Mouse (Mus musculus): ENCODE measurements around the gene Hoxb3. TPM values are rescaled to one million over a fixed set of nuclear protein-coding genes. Genes with fewer than 3 reads are reported as not detected.

Gene Hoxb3
- polyA plus RNA-seq, 1 experiment from 2014 or later: 13.9 TPM

- H3K36me3 ChIP-seq (ENCODE audit: control insufficient read depth, insufficient read depth, low read length): no peaks in the 10 kb centered on the region
- no peak overlapping the region for H3K4me3 ChIP-seq (ENCODE audit: low read depth, low read length)
- H3K9ac ChIP-seq (replicated peaks; ENCODE audit: low read depth, low read length): no peak overlapping the region
- no peak overlapping the region for H3K27ac ChIP-seq (ENCODE audit: low read depth, low read length)
- no peak for ATAC-seq (ENCODE audit: low read depth)
- no peak overlapping the region for H3K4me2 ChIP-seq (ENCODE audit: low read depth, low read length)
- H3K4me1 ChIP-seq (ENCODE audit: control insufficient read depth, insufficient read depth, low read length): no peaks in the 10 kb centered on the region
- no peaks in the 10 kb centered on the region for H3K27me3 ChIP-seq (ENCODE audit: control insufficient read depth, insufficient read depth, low read length)
- WGBS: 91% methylated on average over 2 of the region's 2 CpGs
- H3K9me3 ChIP-seq (ENCODE audit: control insufficient read depth, low read length): no peaks in the 10 kb centered on the region
Observed at GRCm38 (mm10) chr11:96387635-96388034, 64.5 kb downstream of the Hoxb3 start.

GRCm38 (mm10) chr11:96396772-96397626 is 73.9 kb downstream of the Hoxb3 start:
- no peak for ATAC-seq (ENCODE audit: low read depth)
- H3K36me3 ChIP-seq (ENCODE audit: control insufficient read depth, insufficient read depth, low read length): no peaks in the 10 kb centered on the region
- H3K4me1 ChIP-seq (ENCODE audit: control insufficient read depth, insufficient read depth, low read length): 0 out of 2 replicates have a peak, but pooled peaks cover 5% of the 10 kb centered on the region
- no peaks in the 10 kb centered on the region for H3K9me3 ChIP-seq (ENCODE audit: control insufficient read depth, low read length)
- no peak overlapping the region for H3K27ac ChIP-seq (ENCODE audit: low read depth, low read length)
- H3K4me2 ChIP-seq (ENCODE audit: low read depth, low read length): no peak overlapping the region
- 15% methylated on average over 15 of the region's 15 CpGs for WGBS
- H3K9ac ChIP-seq (replicated peaks; ENCODE audit: low read depth, low read length): no peak overlapping the region
- H3K4me3 ChIP-seq (ENCODE audit: low read depth, low read length): no peak overlapping the region
- H3K27me3 ChIP-seq (ENCODE audit: control insufficient read depth, insufficient read depth, low read length): no peaks in the 10 kb centered on the region

MicroRNAs within 50 kb of the gene (microRNA counts, 519-probe panel; counts per million panel counts)
- 6,549 counts per million, percentile 93 among the panel's probes with 10 or more counts for microRNA mmu-miR-10a

Small RNA genes lying within 50 kb of the gene (microRNA-seq; reads per million reads assigned to microRNA genes)
- gene Mir10a: 168,918 reads per million, percentile 100 among the genes with 10 or more reads in this experiment

Other genes starting within 250 kb of the Hoxb3 start
- 854 and 1,068 TPM in 2 replicates for gene Atp5g1, start 247.7 kb upstream of the Hoxb3 start, polyA plus RNA-seq (2014; fragmentation: Nextera tagmentation; extraction: Ambion mirVana)
- not detected in 2 replicates for gene Calcoco2, start 211.4 kb upstream of the Hoxb3 start, polyA plus RNA-seq (2014; fragmentation: Nextera tagmentation; extraction: Ambion mirVana)
- 0.27 TPM in 1 of 2 replicates, not detected in the other for gene Ttll6, start 189.5 kb upstream of the Hoxb3 start, polyA plus RNA-seq (2014; fragmentation: Nextera tagmentation; extraction: Ambion mirVana)
- gene Hoxb13, start 129.0 kb upstream of the Hoxb3 start, polyA plus RNA-seq (2014; fragmentation: Nextera tagmentation; extraction: Ambion mirVana): not detected in 2 replicates
- gene Hoxb9, start 51.9 kb upstream of the Hoxb3 start, polyA plus RNA-seq (2014; fragmentation: Nextera tagmentation; extraction: Ambion mirVana): 106 and 114 TPM in 2 replicates
- gene Hoxb8, start 41.4 kb upstream of the Hoxb3 start, polyA plus RNA-seq (2014; fragmentation: Nextera tagmentation; extraction: Ambion mirVana): 78.6 and 120 TPM in 2 replicates
- gene Hoxb7, start 36.7 kb upstream of the Hoxb3 start, polyA plus RNA-seq (2014; fragmentation: Nextera tagmentation; extraction: Ambion mirVana): 120 and 133 TPM in 2 replicates
- gene Hoxb6, start 30.9 kb upstream of the Hoxb3 start, polyA plus RNA-seq (2014; fragmentation: Nextera tagmentation; extraction: Ambion mirVana): 138 and 141 TPM in 2 replicates
- gene Hoxb5, start 20.0 kb upstream of the Hoxb3 start, polyA plus RNA-seq (2014; fragmentation: Nextera tagmentation; extraction: Ambion mirVana): 49.1 and 52.4 TPM in 2 replicates
- 3.4 and 4.1 TPM in 2 replicates for gene Hoxb4, start 5.1 kb upstream of the Hoxb3 start, polyA plus RNA-seq (2014; fragmentation: Nextera tagmentation; extraction: Ambion mirVana)
- gene Hoxb2, start 27.2 kb downstream of the Hoxb3 start, polyA plus RNA-seq (2014; fragmentation: Nextera tagmentation; extraction: Ambion mirVana): 45.2 and 48.5 TPM in 2 replicates
- gene Hoxb1, start 42.4 kb downstream of the Hoxb3 start, polyA plus RNA-seq (2014; fragmentation: Nextera tagmentation; extraction: Ambion mirVana): 0.62 and 0.96 TPM in 2 replicates
- 9.5 and 10.8 TPM in 2 replicates for gene Skap1, start 141.3 kb downstream of the Hoxb3 start, polyA plus RNA-seq (2014; fragmentation: Nextera tagmentation; extraction: Ambion mirVana)

Measured in neural tube, embryonic 14.5 days (tissue).